Mouse (Mus musculus) 416B (cell line): Measurements from ENCODE around the gene Anp32e.
"Not testable (repeated sequence)": the region's sequence is repeated elsewhere in the genome, so short reads cannot be mapped to it uniquely, and the experiment has no call there.

Experiments used
- DNase-seq: peaks from one replicate; pipeline ENCODE4 v3.0.0; 2011; ENCODE audit warnings: low read depth

Anp32e gene

GRCm38 (mm10) chr3:95977079-95977478 lies 48.0 kb downstream of the Anp32e start:
- DNase-seq: peak; percentile 37

DNA sequence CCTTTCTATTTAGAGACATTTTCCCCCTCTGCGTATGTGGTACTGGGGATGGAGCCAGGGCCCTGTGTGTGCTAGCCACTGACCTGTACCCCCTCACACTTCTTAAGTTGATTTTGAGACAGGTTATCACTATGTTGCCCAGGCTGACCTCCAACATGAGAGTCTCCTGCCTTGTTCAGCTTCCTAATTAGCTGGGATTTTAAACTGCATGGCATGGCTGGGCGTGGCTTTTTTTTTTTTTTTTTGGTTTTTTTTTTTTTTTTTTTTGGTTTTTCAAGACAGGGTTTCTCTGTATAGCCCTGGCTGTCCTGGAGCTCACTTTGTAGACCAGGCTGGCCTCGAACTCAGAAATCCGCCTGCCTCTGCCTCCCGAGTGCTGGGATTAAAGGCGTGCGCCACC lies 48.5 kb downstream of the Anp32e start:
- DNase-seq: not testable (repeated sequence)

GRCm38 (mm10) chr3:95978265-95978664 lies 49.2 kb downstream of the Anp32e start:
- DNase-seq: peak; percentile 48

GRCm38 (mm10) chr3:95980276-95980970 lies 51.4 kb downstream of the Anp32e start:
- peak; percentile 64 for DNase-seq

GRCm38 (mm10) chr3:95982129-95982528 lies 53.1 kb downstream of the Anp32e start:
- DNase-seq: no peak

DNA sequence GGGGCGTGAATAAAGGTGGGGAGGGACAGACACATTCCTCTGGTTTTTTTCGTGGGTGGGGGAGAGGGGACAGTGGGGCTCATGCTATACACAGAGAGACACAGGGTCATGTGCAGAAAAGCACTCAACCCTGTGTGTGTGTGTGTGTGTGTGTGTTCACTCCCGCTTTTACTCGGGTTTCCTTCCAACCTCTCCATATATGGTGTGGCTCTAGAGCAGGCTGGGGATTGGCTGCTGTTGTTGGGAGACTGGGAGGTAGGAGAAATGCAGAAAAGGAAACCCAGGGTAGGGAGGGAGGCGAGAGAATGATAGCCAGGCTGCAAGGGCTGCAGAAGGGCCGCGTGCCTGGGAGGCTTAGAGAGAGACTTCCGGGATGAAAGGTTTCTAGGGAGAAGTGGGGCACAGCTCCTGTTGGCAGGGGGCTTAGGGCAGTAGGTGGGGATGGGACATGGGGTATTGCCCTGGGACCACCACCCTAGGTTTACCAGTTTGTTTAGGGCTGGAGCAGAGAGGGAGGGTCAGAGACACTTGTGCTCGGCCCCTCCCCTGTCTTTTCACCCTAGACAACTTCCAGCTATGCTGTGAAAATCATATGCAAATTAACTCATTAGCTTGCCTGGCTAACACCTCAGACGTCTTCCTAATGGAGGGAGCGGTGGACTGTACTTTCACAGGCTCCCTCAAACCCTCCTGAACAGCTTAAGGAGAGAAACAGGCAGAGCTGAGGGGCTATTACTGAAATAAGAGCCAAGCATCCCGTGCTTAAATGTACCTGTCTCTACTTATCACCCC lies 56.4 kb downstream of the Anp32e start:
- peak; percentile 89 for DNase-seq

- DNase-seq: peak; percentile 50
Observed at GRCm38 (mm10) chr3:95986001-95986622, 57.1 kb downstream of the Anp32e start.

GRCm38 (mm10) chr3:95986984-95987383 lies 57.9 kb downstream of the Anp32e start:
- peak; percentile 55 for DNase-seq

DNA sequence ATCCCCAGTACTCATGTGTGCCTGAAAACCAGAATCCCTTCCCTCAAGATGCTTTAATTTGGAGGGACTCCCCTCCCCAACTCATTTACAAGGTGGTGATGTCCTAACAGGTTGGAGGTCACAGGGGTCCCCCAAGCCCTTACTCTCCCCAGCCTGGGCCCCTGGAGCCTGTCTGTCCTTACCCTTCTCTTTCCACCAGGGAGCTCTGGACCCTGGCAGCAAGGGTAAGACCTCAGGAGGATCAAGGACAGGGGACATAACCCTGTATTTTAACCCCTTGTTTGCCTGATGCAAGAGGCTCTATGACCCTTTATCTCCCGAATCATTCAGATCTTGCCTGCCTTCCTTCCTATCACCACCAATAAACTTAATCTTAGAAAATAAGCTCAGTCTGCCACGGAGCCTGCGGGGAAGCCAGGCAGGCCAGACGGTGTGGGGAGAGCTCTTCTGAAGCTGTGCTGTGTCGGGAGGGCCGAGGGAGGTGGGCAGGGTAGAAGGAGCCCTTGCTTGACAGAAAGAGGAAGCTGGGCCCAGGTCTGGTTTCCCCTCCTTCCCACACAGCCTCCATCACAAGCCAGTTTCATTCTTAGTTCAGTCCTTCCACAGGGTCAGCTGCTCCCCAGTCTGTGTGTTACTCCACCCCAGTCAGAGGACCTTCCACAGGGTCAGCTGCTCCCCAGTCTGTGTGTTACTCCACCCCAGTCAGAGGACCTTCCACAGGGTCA lies 58.5 kb downstream of the Anp32e start:
- DNase-seq: peak; percentile 82

GRCm38 (mm10) chr3:95988138-95988537 lies 59.1 kb downstream of the Anp32e start:
- DNase-seq: no peak

GRCm38 (mm10) chr3:95988969-95989368 lies 59.9 kb downstream of the Anp32e start:
- DNase-seq: no peak

DNA sequence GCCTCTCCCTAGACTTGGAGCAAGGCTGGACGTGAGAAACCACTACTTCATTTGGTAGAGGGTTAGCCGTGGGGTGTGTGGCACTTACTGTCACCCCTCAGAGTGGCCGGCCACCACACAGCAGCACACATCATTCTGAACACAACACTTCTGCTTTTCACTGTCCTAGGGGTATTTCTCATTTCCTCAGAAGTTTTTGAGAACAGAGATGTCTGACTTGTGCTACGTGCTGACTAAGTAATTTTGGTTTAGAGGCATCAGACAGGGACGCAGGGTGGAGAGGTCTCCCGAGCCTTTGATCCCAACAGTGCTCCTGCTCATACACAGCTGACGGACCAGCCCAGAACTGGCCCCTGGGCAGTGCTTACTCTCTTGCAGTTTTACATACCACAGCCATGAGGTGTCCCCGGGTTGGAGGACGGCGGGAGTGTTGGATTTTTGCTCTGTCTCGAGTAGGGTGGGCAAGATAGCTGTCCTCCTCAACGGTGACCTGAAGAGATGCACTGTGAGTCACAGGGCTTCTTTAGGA lies 61.4 kb downstream of the Anp32e start:
- peak; percentile 28 for DNase-seq

DNA sequence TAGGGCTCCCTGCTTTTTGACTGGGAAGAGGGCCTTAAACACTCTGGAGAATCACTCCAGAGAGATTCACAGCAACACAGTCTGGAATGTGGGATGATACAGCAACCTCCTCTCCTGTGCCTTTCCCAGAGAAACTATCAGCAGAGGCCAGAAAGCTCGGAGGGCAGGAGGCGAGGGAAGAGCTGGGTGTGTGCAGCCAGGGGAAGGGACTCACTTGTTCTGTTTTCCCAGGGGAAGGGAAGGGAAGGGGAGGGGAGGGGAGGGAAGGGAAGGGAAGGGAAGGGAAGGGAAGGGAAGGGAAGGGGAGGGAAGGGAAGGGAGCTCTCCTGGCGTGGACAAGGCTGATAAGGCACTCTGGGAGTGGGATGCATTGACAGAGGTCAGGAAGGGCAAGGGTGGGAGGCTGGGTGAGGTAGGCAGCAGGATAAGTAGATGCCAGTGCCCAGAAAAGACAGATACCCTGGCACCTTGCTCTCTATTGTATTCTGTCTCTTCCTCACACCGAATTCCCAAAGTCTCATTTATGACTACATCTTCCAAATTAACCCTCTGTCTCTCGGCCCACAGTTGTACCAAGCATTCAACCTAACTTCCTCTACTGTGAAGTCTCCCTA lies 64.1 kb downstream of the Anp32e start:
- no peak for DNase-seq

GRCm38 (mm10) chr3:95993881-95994280 lies 64.8 kb downstream of the Anp32e start:
- DNase-seq: peak; percentile 75

GRCm38 (mm10) chr3:95994381-95994846 lies 65.4 kb downstream of the Anp32e start:
- peak; percentile 78 for DNase-seq

GRCm38 (mm10) chr3:95994975-95995801 lies 66.1 kb downstream of the Anp32e start:
- peak; percentile 39 for DNase-seq

DNA sequence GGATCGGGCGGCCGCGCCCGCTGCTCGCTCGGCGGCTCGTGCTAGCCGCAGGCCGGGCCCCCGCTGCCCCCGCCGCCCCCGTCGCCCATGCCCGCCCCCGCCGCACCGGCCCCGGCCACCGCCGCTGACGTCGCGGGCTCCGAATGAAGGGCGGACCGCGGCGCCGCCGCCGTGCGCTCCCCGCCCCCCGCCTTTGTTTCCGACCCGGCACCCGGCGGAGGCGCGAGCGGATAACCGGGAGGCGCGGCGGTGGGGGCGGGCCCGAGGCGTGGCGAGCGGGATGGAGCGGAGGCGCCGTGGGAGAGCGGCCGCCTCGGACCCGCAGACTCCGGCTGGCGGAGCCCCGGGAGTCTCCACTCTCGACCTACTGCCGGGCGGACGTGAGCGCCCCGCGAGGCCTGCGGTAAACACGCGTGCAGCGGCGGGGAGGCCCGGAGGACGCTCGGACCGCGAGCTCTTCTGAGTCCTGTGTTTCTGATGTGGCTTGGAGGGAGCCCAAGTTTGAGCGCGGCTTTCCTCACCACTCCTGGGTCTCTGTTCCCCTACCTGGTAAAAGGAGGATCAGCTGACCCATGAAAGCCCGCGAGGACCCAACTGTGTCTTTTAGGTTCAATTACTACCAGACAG lies 66.9 kb downstream of the Anp32e start, which contains the start of gene Plekho1:
Plekho1 (minus strand) TSS at position 200 of the 627 bp plus-strand sequence.
- peak; percentile 63 for DNase-seq

DNA sequence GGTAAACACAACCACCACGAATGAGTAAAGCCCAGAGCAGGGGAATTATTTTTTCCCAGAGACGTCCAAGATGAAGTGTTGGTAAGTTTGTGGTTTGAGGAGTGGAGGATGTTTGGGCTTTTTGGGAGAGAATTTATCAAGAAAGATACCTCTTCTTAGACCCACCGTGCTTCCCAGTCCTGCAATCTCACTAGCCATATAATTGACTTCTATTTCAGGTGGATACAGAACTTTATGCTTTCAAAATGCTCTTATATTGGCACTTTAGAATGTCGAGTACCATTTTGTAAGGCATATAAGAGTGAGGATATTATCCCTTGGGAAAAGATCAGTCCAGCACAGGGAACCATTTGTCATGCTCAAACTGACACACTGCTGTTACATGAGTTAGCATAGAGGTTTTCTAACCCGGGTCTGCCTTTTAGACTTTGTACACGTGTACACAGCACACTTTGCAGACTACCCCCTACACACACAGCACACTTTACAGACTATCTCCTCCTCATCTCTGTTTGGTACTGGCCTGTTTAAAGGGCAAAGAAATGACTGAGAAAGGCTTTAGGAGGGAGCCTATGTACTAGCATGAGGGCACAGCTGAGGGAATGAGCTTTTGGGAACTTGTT lies 67.5 kb downstream of the Anp32e start:
- DNase-seq: peak; percentile 48
